Mouse (Mus musculus) adrenal gland, adult 2 months (tissue): Measurements from ENCODE around the gene Cdc37l1. TPM values are rescaled to one million over a fixed set of nuclear protein-coding genes. Genes with fewer than 3 reads are reported as not detected.
"Not testable (repeated sequence)": the region's sequence is repeated elsewhere in the genome, so short reads cannot be mapped to it uniquely, and the experiment has no call there.

Experiments used
- DNase-seq: peaks from one replicate; pipeline ENCODE4 v3.0.0; 2021
- long read RNA-seq: library from polyadenylated mRNA; stranded (forward); transcript quantifications from one replicate; pipeline ENCODE4 v2.0.0, GENCODE M21; 2021
- polyA plus RNA-seq: library from polyadenylated mRNA; depleted of rRNA; stranded (reverse); fragments of >200 nt; gene quantifications from 2 replicates; pipeline ENCODE4 v1.2.3, GENCODE M21; 2012; rRNA removed
- total RNA-seq, 2 experiments: library from RNA; stranded (reverse); gene quantifications; 2 replicates each; pipeline ENCODE4 v1.2.3; 2021

Gene Cdc37l1
- total RNA-seq = 10 to 100 TPM; 39.4 to 46.2 TPM
- 10.7 and 11.2 TPM in 2 replicates for polyA plus RNA-seq
- long read RNA-seq, full-length matches to known transcripts = 34 of 43 reads
- long read RNA-seq, partial matches to known transcripts = 1 of 43 reads
- long read RNA-seq, other reads (novel, unspliced or antisense) = 8 of 43 reads

GRCm38 (mm10) chr19:28990194-28990589 lies at the start of gene Cdc37l1:
Gene Cdc37l1 (plus strand): TSS chr19:28990352.
- DNase-seq = peak; percentile 99

DNA sequence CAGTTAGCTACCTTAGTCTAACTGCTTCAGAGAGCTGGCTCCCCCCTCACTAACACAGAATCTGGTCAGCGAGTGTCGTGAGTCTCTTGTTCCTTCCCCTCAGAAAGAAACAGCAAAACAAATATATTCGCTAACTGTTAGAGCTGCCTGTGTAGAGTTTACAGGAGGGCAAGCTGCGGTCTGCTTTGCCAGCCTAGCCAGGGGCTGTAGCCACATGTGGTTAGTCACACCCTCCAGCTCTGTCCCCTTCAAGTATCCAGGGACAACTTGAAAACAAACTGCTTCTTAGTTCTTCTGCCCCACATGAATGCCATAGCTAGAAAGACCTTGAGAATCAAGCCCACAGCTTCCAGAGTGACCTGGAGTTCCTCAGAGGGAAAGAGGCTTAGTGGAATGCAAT lies 48.9 kb upstream of the Cdc37l1 start:
- DNase-seq = no peak

- no peak for DNase-seq
These were observed 43.4 kb upstream of the Cdc37l1 start for GRCm38 (mm10) chr19:28946782-28947181.

DNA sequence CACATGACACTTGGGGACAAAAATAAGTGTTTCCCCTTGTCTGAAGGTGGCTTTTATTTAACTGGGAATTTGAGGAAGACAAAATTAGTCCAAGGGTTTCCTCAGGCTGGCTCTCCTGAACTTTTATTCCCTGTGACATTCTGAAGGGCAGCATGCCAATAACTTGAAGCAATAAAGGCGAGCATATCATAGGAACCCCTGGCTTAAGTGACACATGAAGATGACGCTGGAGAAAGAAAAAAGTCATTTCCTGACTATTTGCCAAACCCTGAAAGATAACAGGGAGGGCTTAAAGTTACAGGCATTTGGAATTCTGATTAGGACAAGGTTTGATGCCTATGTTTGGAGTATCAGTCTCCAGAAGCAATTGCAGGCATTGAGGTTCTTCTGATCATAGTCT lies 42.8 kb upstream of the Cdc37l1 start:
- DNase-seq = peak; percentile 46

DNA sequence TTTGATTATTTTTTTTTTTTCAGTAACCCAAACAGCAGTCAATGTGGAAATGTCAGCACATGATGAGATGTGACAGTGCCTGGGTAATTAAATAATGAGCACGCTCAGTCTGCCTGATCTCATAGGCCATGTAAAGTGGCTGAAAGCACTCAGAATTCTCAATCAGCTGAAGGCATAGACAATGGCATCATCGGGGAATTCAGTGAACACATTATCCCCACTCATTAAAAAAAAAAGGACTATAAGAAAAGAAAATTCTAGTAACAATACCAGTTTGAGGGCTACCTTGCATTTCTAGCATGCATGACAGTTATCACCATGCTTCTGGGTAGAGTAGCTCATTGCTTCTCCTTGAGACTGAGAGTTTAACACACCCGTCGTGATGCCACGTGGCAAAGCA lies 38.9 kb upstream of the Cdc37l1 start:
- DNase-seq = no peak

- no peak for DNase-seq
These were observed 27.0 kb upstream of the Cdc37l1 start for GRCm38 (mm10) chr19:28963113-28963512.

DNA sequence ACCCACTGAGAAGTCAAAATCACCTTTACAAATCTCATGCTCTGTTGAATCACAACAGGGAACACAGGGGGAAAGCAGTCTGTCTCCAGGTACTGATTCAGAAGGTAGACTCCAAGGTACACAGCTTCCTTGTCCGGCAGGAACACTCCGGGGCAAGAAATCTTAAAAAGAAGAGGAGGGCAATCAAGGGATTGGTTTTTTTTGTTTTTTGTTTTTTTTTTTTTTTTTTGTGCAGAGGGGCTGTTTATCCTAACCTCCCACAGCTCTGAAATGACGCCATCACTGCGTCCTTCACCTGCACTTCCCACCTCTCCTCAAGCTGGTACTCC lies 26.7 kb upstream of the Cdc37l1 start:
- no peak for DNase-seq

DNA sequence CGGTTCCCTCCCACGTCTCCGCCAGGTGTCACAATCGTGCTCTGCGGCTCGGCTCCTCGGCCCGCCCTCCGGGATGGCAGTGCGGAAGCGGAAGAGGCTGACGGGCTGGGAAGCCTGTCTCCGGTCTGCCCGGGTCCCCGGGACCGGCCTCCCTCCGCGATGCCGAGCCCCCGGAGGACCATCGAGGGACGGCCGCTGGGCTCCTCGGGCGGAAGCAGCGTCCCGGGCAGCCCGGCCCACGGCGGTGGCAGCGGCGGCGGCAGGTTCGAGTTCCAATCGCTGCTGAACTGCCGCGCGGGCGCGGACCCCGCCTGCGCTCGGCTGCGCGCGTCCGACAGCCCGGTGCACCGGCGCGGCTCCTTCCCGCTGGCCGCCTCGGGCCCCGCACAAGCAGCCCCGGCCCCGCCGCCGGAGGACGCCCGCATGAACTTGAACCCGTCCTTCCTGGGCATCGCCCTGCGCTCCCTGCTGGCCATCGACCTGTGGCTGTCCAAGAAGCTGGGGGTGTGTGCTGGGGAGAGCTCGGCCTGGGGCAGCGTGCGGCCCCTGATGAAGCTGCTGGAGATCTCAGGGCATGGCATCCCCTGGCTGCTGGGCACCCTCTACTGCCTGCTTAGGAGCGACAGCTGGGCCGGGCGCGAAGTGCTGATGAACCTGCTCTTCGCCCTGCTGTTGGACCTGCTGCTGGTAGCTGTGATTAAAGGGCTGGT lies 26.2 kb upstream of the Cdc37l1 start, which contains the start of gene Plpp6:
Gene Plpp6, plus strand, starts transcription at position 112 of the 710 bp plus-strand sequence.
- DNase-seq = peak; percentile 90

GRCm38 (mm10) chr19:28964552-28964903 lies 25.6 kb upstream of the Cdc37l1 start:
- DNase-seq = no peak

DNA sequence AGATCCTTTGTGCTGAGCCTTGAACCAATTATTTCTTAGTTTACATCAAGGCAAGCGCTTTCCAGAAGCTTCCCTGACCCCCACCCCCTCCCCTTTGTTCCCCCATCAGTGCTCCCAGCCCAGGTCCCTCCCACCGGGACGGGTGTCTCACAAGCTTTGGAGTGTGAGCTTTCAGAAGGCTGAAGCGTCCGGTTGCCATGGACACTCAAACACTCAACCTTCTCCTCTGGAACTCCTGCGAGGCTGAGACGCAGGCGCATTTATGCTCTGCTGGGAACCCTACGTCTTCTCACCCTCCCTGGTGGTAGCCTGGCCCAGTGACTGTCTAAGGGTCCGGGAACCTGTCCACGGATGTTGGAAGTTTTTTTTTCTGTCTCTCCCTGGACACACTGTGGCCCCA lies 22.5 kb upstream of the Cdc37l1 start, which contains the start of gene 4430402I18Rik:
Gene 4430402I18Rik, minus strand, starts transcription at position 149 of the 400 bp plus-strand sequence.
- DNase-seq = peak; percentile 47

DNA sequence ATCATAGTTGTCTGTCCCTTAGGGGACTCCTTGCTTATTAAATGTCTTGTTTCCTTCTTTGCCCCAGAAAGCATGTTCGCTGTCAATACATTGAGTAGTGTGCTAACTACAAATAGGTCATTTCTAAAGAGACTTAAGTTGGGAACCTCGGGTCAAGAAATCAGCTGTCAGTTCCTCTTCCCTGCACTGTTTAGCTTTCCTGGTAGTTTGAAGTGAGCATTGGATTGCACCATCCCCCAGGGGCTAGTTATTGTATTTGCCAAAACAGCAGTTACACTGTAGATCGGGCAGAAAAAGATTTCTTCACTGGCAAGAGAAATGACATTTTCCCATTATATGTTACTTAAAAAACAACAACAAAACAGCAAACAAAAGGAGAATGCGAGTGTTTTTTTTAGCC lies 22.0 kb upstream of the Cdc37l1 start:
- no peak for DNase-seq

DNA sequence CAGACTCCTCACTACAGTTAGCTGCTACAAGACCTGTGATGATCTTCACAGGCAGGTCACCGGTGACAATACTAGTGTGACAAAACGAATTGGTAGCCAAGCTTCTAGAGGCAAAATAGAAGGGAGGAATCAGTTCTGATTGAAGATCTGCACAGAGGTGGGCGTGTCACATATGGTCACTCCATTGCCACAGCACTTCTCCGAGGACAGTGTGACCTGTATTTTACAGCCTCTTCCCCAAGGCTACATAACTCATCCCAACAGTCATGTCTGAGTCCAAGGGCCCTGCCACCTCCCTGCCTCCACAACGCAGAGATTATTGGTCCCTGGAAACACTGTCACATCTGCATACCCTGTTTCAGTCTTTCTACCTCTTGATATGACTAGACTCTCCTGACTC lies 20.9 kb upstream of the Cdc37l1 start:
- peak; percentile 66 for DNase-seq

DNA sequence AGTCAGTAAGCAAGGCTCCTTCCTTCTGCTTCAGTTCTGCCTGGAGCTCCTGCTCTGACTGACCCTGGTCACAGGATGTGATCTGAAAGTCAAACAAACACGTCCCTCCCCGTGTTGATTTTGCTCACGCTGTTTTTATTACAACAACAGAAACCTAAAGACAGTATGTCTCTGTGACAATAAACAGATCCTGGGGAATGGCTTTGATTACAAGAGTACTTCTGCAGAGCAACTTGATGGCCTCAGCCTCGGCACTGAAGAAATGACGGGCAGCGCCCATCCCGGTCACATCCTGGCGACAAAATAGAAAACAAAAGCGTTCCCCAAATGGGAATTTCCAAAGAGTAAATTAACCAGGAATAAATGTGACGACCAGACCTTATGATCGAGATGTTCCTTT lies 19.9 kb upstream of the Cdc37l1 start:
- no peak for DNase-seq

GRCm38 (mm10) chr19:28974862-28975611 lies 15.1 kb upstream of the Cdc37l1 start:
- peak; percentile 88 for DNase-seq

GRCm38 (mm10) chr19:28982617-28983016 lies 7.5 kb upstream of the Cdc37l1 start:
- DNase-seq = no peak

DNA sequence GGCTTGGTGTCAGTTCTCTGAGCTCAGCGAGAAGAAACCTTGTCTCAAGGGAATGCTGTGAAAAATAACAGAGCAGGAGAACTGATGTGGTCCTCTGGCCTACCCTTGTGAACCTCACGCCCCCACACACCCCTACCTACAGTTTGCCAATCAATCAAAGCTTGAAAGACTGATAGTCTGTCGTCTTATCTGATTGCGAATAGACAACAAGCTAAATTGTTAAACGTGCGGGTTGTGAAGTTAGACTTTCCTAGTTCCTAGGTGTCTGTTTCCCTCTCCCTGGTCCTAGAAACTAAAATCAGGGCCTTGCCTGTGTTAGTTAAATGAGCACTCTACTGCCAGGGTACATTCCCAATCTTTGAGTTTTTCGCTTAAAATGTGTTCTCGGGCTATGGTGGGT lies 637 bp upstream of the Cdc37l1 start:
- no peak for DNase-seq

- no peak for DNase-seq
These were observed 554 bp downstream of the Cdc37l1 start for GRCm38 (mm10) chr19:28990590-28991221.

GRCm38 (mm10) chr19:28991391-28991790 lies 1.2 kb downstream of the Cdc37l1 start:
- no peak for DNase-seq

DNA sequence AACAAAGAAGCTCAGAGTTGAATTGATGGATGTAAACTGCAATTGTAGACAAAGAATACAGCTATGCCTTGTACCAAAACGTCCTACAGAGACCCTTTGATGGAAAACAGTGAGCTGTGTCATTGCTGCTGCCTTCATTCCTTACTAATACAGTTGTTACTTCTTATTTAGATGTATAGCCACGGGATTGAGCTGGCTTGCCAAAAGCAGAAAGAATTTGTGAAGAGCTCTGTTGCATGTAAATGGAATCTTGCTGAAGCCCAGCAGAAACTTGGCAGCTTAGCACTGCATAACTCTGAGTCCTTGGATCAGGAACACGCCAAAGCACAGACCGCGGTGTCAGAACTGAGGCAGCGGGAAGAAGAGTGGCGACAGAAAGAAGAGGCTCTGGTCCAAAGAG lies 4.7 kb downstream of the Cdc37l1 start:
- no peak for DNase-seq

GRCm38 (mm10) chr19:28995366-28995765 lies 5.2 kb downstream of the Cdc37l1 start:
- no peak for DNase-seq

- DNase-seq = no peak
These were observed 8.0 kb downstream of the Cdc37l1 start for GRCm38 (mm10) chr19:28997976-28998630.

DNA sequence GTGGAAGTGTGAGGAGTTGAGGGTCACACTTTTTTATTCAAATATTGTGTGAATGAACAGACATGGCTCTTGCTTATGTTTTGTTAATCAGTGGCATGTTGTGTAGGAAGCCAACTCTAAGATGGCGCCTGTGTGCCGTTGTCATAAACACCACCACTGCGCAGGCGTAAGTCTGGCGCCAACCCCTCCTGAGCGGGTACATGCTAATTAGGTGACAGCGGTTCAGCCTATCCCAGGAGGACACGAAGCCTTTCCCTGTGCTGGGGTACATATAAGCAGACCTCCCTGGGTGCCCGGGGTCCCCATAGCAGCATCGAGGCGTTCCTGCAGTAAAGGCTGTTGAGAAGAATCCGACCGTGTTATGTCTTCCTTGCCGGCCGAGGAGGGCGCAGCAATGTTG lies 10.2 kb downstream of the Cdc37l1 start:
- not testable (repeated sequence) for DNase-seq
